Mouse (Mus musculus) kidney, embryonic 16.5 days (tissue): ENCODE results near the gene Smc6. TPM values are rescaled to one million over a fixed set of nuclear protein-coding genes. Genes with fewer than 3 reads are reported as not detected.
A peak's percentile ranks its signal among the peaks of the same experiment; 100 is the strongest.

Experiments used
- ATAC-seq: fragments of 200-750 bp; cut with Nextera tagmentation; 2 replicates; pipeline ENCODE4 v1.8.0; 2017; ENCODE audit warnings: moderate TSS enrichment; ENCODE audit not compliant: low FRiP score, low TSS enrichment
- H3K27ac ChIP-seq: fragments of 300-500 bp; sonication (generic); 2 replicates; pipeline ENCODE4 v1.5.1; 2014; ENCODE audit warnings: low read length
- H3K27me3 ChIP-seq: fragments of 300-500 bp; sonication (generic); 2 replicates; pipeline ENCODE4 v1.6.1; 2014; ENCODE audit warnings: low read length, control low read depth, mixed read lengths; ENCODE audit not compliant: insufficient read depth
- H3K36me3 ChIP-seq: fragments of 300-500 bp; sonication (generic); 2 replicates; pipeline ENCODE4 v1.6.1; 2014; ENCODE audit warnings: low read length, control low read depth, mixed read lengths; ENCODE audit not compliant: insufficient read depth
- H3K4me1 ChIP-seq: fragments of 300-500 bp; sonication (generic); 2 replicates; pipeline ENCODE4 v1.6.1; 2014; ENCODE audit warnings: low read length, control low read depth, mixed read lengths; ENCODE audit not compliant: insufficient read depth
- H3K4me2 ChIP-seq: fragments of 300-500 bp; sonication (generic); replicated peaks from 2 replicates; pipeline ENCODE4 v1.6.1; 2014; ENCODE audit warnings: low read depth, low read length
- H3K4me3 ChIP-seq: fragments of 300-500 bp; sonication (generic); 2 replicates; pipeline ENCODE4 v1.5.1; 2014; ENCODE audit warnings: mild to moderate bottlenecking, low read length
- H3K9ac ChIP-seq: fragments of 300-500 bp; sonication (generic); replicated peaks from 2 replicates; pipeline ENCODE4 v1.6.1; 2014; ENCODE audit warnings: low read length
- H3K9me3 ChIP-seq: fragments of 300-500 bp; sonication (generic); 2 replicates; pipeline ENCODE4 v1.6.1; 2016; ENCODE audit warnings: low read length, control low read depth
- WGBS: fragments of 180-500 bp; shearing (Covaris S2); extraction: QIAGEN DNeasy Blood & Tissue Kit; methylation state at CpG from one replicate; pipeline ENCODE4 v1.1.7; 2014; 5-methylcytosine and 5-hydroxymethylcytosine counted together
- polyA plus RNA-seq: library from polyadenylated mRNA; unstranded; fragments of >200 nt; fragmentation: Nextera tagmentation; extraction: Ambion mirVana; gene quantifications from 2 replicates; pipeline ENCODE4 v1.2.1, GENCODE M21; 2015

The Smc6 gene
- polyA plus RNA-seq, 1 experiment from 2014 or later, result 110 TPM

DNA sequence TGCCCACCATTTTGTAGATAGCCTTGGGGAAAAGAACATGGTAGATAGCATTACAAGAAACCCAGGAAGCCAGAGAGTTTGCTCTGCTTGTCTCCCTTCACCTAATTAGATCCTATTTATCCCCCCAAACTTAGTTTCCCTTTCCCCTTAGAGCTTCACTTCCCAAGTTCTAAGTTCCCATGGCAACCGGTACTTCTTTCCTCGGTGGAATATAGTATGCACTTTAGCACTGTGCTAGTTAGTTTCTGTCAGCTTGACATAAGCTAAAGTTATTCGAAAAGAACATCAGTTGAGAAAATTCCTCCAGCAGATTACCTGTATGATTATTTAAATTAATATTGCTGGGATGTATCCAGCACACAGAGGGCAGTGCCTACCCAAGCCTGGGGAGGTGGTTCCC is 60.8 kb downstream of the Smc6 start:
- Histone ChIP-seq H3K4me1 (no peaks in the 10 kb centered on the region), H3K27me3 (no peaks in the 10 kb centered on the region), H3K9ac (no peak overlapping the region), H3K27ac (no peak overlapping the region), H3K9me3 (no peaks in the 10 kb centered on the region), H3K4me2 (no peak overlapping the region), H3K4me3 (no peak overlapping the region), H3K36me3 (no peaks in the 10 kb centered on the region)
- 88% methylated on average over 3 of the region's 3 CpGs for WGBS
- ATAC-seq, result no peak

DNA sequence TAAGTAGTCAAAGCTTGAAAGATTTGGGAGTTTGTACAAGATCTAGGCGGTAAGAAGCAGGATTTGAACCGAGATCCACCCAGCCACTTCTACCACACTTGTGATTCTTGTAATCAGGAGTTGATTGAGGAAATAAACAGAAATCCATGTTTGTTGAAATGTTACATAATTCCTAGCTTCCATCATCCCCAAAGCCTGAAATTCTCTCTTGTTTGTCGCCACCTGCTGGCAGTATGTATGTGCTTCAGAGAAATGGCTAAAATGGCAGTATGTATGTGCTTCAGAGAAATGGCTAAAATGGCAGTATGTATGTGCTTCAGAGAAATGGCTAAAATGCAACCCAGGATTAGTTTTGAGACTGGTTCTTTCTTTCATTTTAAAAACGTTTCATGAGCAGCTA is 71.2 kb downstream of the Smc6 start:
- H3K4me3 ChIP-seq, result no peak overlapping the region
- no peak overlapping the region for H3K4me2 ChIP-seq
- no peak overlapping the region for H3K9ac ChIP-seq
- no peak for ATAC-seq
- 53% methylated on average over 4 of the region's 4 CpGs for WGBS
- H3K27me3 ChIP-seq, result no peaks in the 10 kb centered on the region
- no peaks in the 10 kb centered on the region for H3K4me1 ChIP-seq
- H3K36me3 ChIP-seq, result no peaks in the 10 kb centered on the region
- H3K27ac ChIP-seq, result no peak overlapping the region
- no peaks in the 10 kb centered on the region for H3K9me3 ChIP-seq

DNA sequence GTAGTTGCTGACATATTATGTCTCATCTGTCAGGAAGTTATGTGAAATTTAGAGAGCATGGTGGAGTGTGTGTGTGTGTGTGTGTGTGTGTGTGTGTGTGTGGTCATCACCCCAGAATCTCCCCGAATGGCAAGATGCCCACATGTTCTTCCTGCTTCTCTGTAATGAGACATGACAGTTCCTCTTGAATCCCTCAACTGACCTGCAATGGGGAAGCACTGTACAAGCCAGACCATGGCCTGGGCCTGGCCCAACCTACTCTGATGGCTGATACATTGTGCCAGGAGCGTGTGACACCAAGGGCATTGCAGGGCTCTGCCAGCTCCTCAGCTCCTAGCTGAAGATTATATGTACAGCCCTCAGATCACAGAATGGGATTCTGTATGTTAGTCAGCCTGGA is 72.6 kb downstream of the Smc6 start:
- no peaks in the 10 kb centered on the region for H3K9me3 ChIP-seq
- no peak for ATAC-seq
- H3K27ac ChIP-seq, result no peak overlapping the region
- no peak overlapping the region for H3K9ac ChIP-seq
- H3K4me1 ChIP-seq, result no peaks in the 10 kb centered on the region
- 79% methylated on average over 2 of the region's 2 CpGs for WGBS
- H3K4me2 ChIP-seq, result no peak overlapping the region
- H3K4me3 ChIP-seq, result no peak overlapping the region
- no peaks in the 10 kb centered on the region for H3K36me3 ChIP-seq
- H3K27me3 ChIP-seq, result no peaks in the 10 kb centered on the region

GRCm38 (mm10) chr12:11342020-11342600 is 76.4 kb downstream of the Smc6 start:
- no peak for ATAC-seq
- H3K27ac ChIP-seq, result no peak overlapping the region
- H3K36me3 ChIP-seq, result no peaks in the 10 kb centered on the region
- H3K9ac ChIP-seq, result no peak overlapping the region
- WGBS, result 75% methylated on average over 6 of the region's 6 CpGs
- no peaks in the 10 kb centered on the region for H3K4me1 ChIP-seq
- H3K9me3 ChIP-seq, result no peaks in the 10 kb centered on the region
- no peak overlapping the region for H3K4me2 ChIP-seq
- H3K4me3 ChIP-seq, result no peak overlapping the region
- no peaks in the 10 kb centered on the region for H3K27me3 ChIP-seq

GRCm38 (mm10) chr12:11345963-11346362 is 80.3 kb downstream of the Smc6 start:
- 62% methylated on average over 2 of the region's 2 CpGs for WGBS
- ATAC-seq, result no peak
- Histone ChIP-seq H3K27me3 (no peaks in the 10 kb centered on the region), H3K27ac (no peak overlapping the region), H3K36me3 (no peaks in the 10 kb centered on the region), H3K4me3 (no peak overlapping the region), H3K4me1 (no peaks in the 10 kb centered on the region), H3K9ac (no peak overlapping the region), H3K4me2 (no peak overlapping the region), H3K9me3 (no peaks in the 10 kb centered on the region)

DNA sequence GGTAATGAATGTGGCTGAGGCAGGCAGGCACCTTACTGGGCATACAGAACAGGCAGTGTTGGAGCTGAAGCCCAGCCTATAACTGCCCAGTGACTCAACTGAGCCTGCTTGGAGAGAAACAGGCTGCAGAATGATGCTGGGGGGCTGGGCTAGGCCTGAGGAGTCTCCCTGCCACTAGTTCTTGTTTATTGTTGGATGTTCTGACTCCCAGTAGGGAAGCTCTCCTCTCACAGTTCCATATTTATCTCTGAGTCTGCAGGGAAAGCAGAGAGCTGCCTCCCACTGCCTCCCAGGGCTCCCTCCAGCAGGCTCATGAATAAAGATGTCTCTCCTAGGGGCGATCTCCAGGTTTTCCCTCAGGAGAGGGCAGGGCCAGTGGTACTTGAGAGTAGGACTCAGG is 82.7 kb downstream of the Smc6 start:
- H3K4me1 ChIP-seq, result no peaks in the 10 kb centered on the region
- no peak overlapping the region for H3K9ac ChIP-seq
- no peak for ATAC-seq
- H3K27ac ChIP-seq, result no peak overlapping the region
- no peaks in the 10 kb centered on the region for H3K27me3 ChIP-seq
- WGBS, result 16% methylated on average over 1 of the region's 1 CpGs
- H3K4me3 ChIP-seq, result no peak overlapping the region
- H3K4me2 ChIP-seq, result no peak overlapping the region
- no peaks in the 10 kb centered on the region for H3K36me3 ChIP-seq
- no peaks in the 10 kb centered on the region for H3K9me3 ChIP-seq

- no peaks in the 10 kb centered on the region for H3K4me1 ChIP-seq
- no peaks in the 10 kb centered on the region for H3K9me3 ChIP-seq
- 45% methylated on average over 5 of the region's 5 CpGs for WGBS
Observed at GRCm38 (mm10) chr12:11349870-11350269, 84.2 kb downstream of the Smc6 start.

GRCm38 (mm10) chr12:11350895-11351294 is 85.2 kb downstream of the Smc6 start:
- Histone ChIP-seq H3K9me3 (no peaks in the 10 kb centered on the region), H3K4me1 (no peaks in the 10 kb centered on the region), H3K36me3 (no peaks in the 10 kb centered on the region), H3K27me3 (no peaks in the 10 kb centered on the region), H3K4me3 (no peak overlapping the region), H3K4me2 (no peak overlapping the region), H3K9ac (no peak overlapping the region), H3K27ac (no peak overlapping the region)
- whole genome bisulfite sequencing, result 33% methylated on average over 5 of the region's 5 CpGs
- 0 out of 2 replicates have a peak, but pooled peaks have one; percentile 31 for ATAC-seq

More at GRCm38 (mm10) chr12:11349870-11350269, 84.2 kb downstream of the Smc6 start:
- Histone ChIP-seq H3K4me2 (no peak overlapping the region), H3K4me3 (no peak overlapping the region), H3K27ac (no peak overlapping the region), H3K9ac (no peak overlapping the region), H3K27me3 (no peaks in the 10 kb centered on the region), H3K36me3 (no peaks in the 10 kb centered on the region)
- ATAC-seq, result no peak

DNA sequence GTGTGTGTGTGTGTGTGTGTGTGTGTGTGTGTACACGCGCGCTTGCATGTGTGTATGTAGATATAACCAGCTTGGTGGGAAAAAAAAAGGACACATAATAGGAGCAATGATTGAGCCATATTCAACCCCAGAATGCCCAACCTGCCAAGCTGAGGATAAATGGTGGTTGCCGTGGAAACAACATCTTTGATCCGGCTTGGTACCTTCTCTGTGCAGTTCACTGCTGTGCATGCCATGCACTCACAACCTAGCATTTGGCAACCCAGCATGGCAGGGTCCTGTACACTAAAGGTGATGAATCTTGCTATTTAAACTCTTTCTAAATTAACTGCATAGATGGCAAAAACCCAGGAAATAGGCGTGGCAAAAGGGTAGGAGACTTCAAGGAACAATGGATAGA is 96.7 kb downstream of the Smc6 start:
- Histone ChIP-seq H3K27ac (no peak overlapping the region), H3K4me1 (no peaks in the 10 kb centered on the region), H3K4me3 (no peak overlapping the region), H3K9ac (no peak overlapping the region), H3K9me3 (no peaks in the 10 kb centered on the region), H3K27me3 (no peaks in the 10 kb centered on the region), H3K4me2 (no peak overlapping the region), H3K36me3 (no peaks in the 10 kb centered on the region)
- no peak for ATAC-seq
- WGBS, result 94% methylated on average over 6 of the region's 6 CpGs

DNA sequence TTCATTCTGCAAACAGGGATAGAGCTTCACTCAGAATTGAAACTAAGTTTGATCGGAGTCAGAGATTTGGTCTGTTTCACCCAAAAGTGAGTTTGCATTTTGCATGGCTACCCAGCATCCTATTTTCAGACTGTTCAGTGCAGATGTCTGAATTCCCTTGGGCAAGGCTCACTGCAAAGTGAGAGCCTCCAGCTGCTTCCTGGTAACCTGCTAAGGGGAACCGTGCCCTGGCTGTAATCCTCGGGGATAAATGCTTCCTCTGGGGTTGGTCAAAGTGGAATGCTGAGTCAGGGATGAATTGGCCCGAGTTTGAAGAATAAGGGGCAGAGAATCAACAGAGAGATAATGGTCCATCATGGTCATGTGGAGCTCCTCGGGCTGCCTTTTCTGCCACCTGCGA is 99.2 kb downstream of the Smc6 start:
- ATAC-seq, result no peak
- H3K36me3 ChIP-seq, result no peaks in the 10 kb centered on the region
- H3K4me3 ChIP-seq, result no peak overlapping the region
- no peaks in the 10 kb centered on the region for H3K9me3 ChIP-seq
- H3K4me1 ChIP-seq, result no peaks in the 10 kb centered on the region
- no peak overlapping the region for H3K27ac ChIP-seq
- no peak overlapping the region for H3K4me2 ChIP-seq
- no peaks in the 10 kb centered on the region for H3K27me3 ChIP-seq
- 63% methylated on average over 6 of the region's 6 CpGs for WGBS
- no peak overlapping the region for H3K9ac ChIP-seq
